In the genomic region with DNA sequence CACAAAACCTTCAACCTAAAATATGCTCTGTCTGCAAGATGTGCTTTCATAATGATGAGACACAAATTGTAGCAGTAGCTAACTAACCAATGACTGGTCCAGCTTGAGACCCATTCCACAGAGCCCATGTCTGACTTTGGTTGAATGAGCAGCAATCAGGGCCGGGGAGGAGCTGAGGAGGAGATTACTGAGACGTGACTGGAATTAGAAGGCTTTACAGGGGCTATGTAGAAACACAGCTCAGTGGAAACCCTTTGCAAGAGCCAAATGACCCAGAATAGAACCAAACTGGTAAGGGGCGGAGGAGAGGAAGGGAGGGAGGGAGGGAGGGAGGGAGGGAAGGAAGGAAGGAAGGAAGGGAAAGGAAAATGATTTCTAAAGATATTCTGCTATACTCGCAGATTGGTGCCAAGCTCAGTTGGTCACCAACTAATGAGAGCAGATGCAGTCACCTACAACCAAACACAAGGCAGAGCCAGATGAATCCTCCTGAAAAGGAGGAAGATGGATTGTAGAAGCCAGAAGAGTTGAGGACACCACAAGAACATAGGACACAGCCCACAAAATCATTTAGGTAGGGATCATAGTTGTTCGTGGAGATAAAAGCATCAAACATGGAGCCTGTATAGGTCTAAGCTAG, we compare ENCODE assay signal across 21 mouse cellular contexts. TPM values are rescaled to one million over a fixed set of nuclear protein-coding genes. Genes with fewer than 3 reads are reported as not detected.
DNase-seq lines count a peak whose midpoint lies in the region; ATAC-seq lines count a peak whose summit lies in the region.
"Had no signal": no experiment of that assay in that cellular context is flagged by ENCODE, and none has a peak within 500 bp of the region (broad histone marks: within the 10 kb centered on the region; RNA-seq: fewer than 3 reads in every experiment).

No protein-coding gene starts in this region.

- H3K4me3 ChIP-seq in forebrain, embryonic 11.5 days (ENCODE audit: low read depth, low read length), result no peak overlapping the region
- H3K4me3 ChIP-seq in forebrain, embryonic 10.5 days, result no peak overlapping the region
- no peak overlapping the region for H3K4me3 ChIP-seq in midbrain, embryonic 13.5 days (replicated peaks)
- H3K4me3 ChIP-seq in midbrain, embryonic 16.5 days (ENCODE audit: low read depth, low read length), result no peak overlapping the region
- no peak overlapping the region for H3K4me3 ChIP-seq in forebrain, embryonic 14.5 days (ENCODE audit: low read depth, low read length)
- H3K4me3 ChIP-seq: embryonic facial prominence, embryonic 10.5 days; hindbrain, embryonic 15.5 days; intestine, embryonic 15.5 days had no signal

- no peak overlapping the region for H3K9ac ChIP-seq in forebrain, embryonic 11.5 days (ENCODE audit: low read length)
- no peak overlapping the region for H3K9ac ChIP-seq in midbrain, embryonic 13.5 days (replicated peaks)
- no peak overlapping the region for H3K9ac ChIP-seq in midbrain, embryonic 16.5 days (ENCODE audit: low read depth, low read length)
- H3K9ac ChIP-seq in forebrain, embryonic 14.5 days (ENCODE audit: low read length), result no peak overlapping the region
- H3K9ac ChIP-seq: hindbrain, embryonic 15.5 days; intestine, embryonic 15.5 days had no signal

- DNase-seq in forebrain, embryonic 11.5 days (ENCODE audit: low spot score), result peak; percentile 46
- DNase-seq in forebrain, embryonic 10.5 days (ENCODE audit: extremely low spot score, low spot score), result no peak
- peak; percentile 25 for DNase-seq in forebrain, embryonic 14.5 days (ENCODE audit: low spot score)
- DNase-seq in left cerebral cortex, adult 11 months (ENCODE audit: low spot score), result no peak
- no peak for DNase-seq in urinary bladder, postnatal 36 days (ENCODE audit: low spot score in 2 of 2)
- DNase-seq: adrenal gland, postnatal 10 days; B cell, adult 2 months; gastrocnemius, postnatal 36 days; kidney, adult 8-10 months; kidney, postnatal 10 days; lung, postnatal 4 days; right cerebral cortex, postnatal 25 days; spleen, adult 18-20 months had no signal

- no peaks in the 10 kb centered on the region for H3K9me3 ChIP-seq in forebrain, embryonic 11.5 days (ENCODE audit: control insufficient read depth, low read length)
- no peaks in the 10 kb centered on the region for H3K9me3 ChIP-seq in forebrain, embryonic 10.5 days
- H3K9me3 ChIP-seq in midbrain, embryonic 13.5 days, result no peaks in the 10 kb centered on the region
- H3K9me3 ChIP-seq in midbrain, embryonic 16.5 days (replicated peaks; ENCODE audit: control insufficient read depth, low read length, poor library complexity, severe bottlenecking), result no peaks in the 10 kb centered on the region
- no peaks in the 10 kb centered on the region for H3K9me3 ChIP-seq in forebrain, embryonic 14.5 days (replicated peaks; ENCODE audit: control insufficient read depth, low read length)
- H3K9me3 ChIP-seq: embryonic facial prominence, embryonic 10.5 days; G1E; hindbrain, embryonic 15.5 days; intestine, embryonic 15.5 days had no signal

- 0 out of 2 replicates have a peak, but pooled peaks cover 3% of the 10 kb centered on the region for H3K4me1 ChIP-seq in forebrain, embryonic 11.5 days (replicated peaks; ENCODE audit: control insufficient read depth, insufficient read depth, low read length)
- H3K4me1 ChIP-seq in forebrain, embryonic 10.5 days, result peaks cover 4% of the 10 kb centered on the region; the same call in 1 of the 2 replicates
- H3K4me1 ChIP-seq in midbrain, embryonic 13.5 days (replicated peaks), result no peaks in the 10 kb centered on the region
- H3K4me1 ChIP-seq in midbrain, embryonic 16.5 days (ENCODE audit: control insufficient read depth, insufficient read depth, low read length), result no peaks in the 10 kb centered on the region
- no peaks in the 10 kb centered on the region for H3K4me1 ChIP-seq in forebrain, embryonic 14.5 days (ENCODE audit: control insufficient read depth, insufficient read depth, low read length)
- H3K4me1 ChIP-seq: embryonic facial prominence, embryonic 10.5 days; hindbrain, embryonic 15.5 days; intestine, embryonic 15.5 days had no signal

- peak; percentile 76 for ATAC-seq in forebrain, embryonic 11.5 days (replicated peaks; ENCODE audit: low FRiP score)
- peak; percentile 62; the same call in 1 of the 2 replicates for ATAC-seq in midbrain, embryonic 13.5 days
- no peak for ATAC-seq in midbrain, embryonic 16.5 days
- ATAC-seq in forebrain, embryonic 14.5 days, result 0 out of 2 replicates have a peak, but pooled peaks have one; percentile 60
- ATAC-seq: intestine, embryonic 15.5 days had no signal

- no peak overlapping the region for H3K27ac ChIP-seq in forebrain, embryonic 11.5 days (ENCODE audit: low read depth, low read length)
- H3K27ac ChIP-seq in forebrain, embryonic 10.5 days, result no peak overlapping the region
- H3K27ac ChIP-seq in midbrain, embryonic 13.5 days, result no peak overlapping the region
- no peak overlapping the region for H3K27ac ChIP-seq in midbrain, embryonic 16.5 days (ENCODE audit: low read length)
- H3K27ac ChIP-seq in forebrain, embryonic 14.5 days (ENCODE audit: low read depth, low read length), result no peak overlapping the region
- H3K27ac ChIP-seq: embryonic facial prominence, embryonic 10.5 days; hindbrain, embryonic 15.5 days; intestine, embryonic 15.5 days had no signal

- H3K36me3 ChIP-seq in forebrain, embryonic 11.5 days (ENCODE audit: control insufficient read depth, insufficient read depth, low read length), result no peaks in the 10 kb centered on the region
- H3K36me3 ChIP-seq in forebrain, embryonic 10.5 days (replicated peaks), result no peaks in the 10 kb centered on the region
- H3K36me3 ChIP-seq in midbrain, embryonic 13.5 days, result no peaks in the 10 kb centered on the region
- H3K36me3 ChIP-seq in midbrain, embryonic 16.5 days (ENCODE audit: control insufficient read depth, insufficient read depth, low read length), result no peaks in the 10 kb centered on the region
- no peaks in the 10 kb centered on the region for H3K36me3 ChIP-seq in forebrain, embryonic 14.5 days (ENCODE audit: control insufficient read depth, insufficient read depth, low read length)
- H3K36me3 ChIP-seq: embryonic facial prominence, embryonic 10.5 days; G1E; hindbrain, embryonic 15.5 days; intestine, embryonic 15.5 days had no signal

- 60% methylated on average over 4 of the region's 5 CpGs for WGBS in forebrain, embryonic 11.5 days
- 69% methylated on average over 4 of the region's 5 CpGs for WGBS in forebrain, embryonic 10.5 days
- 51% methylated on average over 4 of the region's 5 CpGs for WGBS in midbrain, embryonic 13.5 days
- WGBS in midbrain, embryonic 16.5 days, result 46% methylated on average over 4 of the region's 5 CpGs
- WGBS in forebrain, embryonic 14.5 days, result 59% methylated on average over 4 of the region's 5 CpGs

- no peak overlapping the region for H3K4me2 ChIP-seq in forebrain, embryonic 11.5 days (ENCODE audit: low read depth, low read length, severe bottlenecking)
- no peak overlapping the region for H3K4me2 ChIP-seq in midbrain, embryonic 13.5 days (replicated peaks)
- no peak overlapping the region for H3K4me2 ChIP-seq in midbrain, embryonic 16.5 days (ENCODE audit: low read length)
- no peak overlapping the region for H3K4me2 ChIP-seq in forebrain, embryonic 14.5 days (ENCODE audit: low read length)
- H3K4me2 ChIP-seq: hindbrain, embryonic 15.5 days; intestine, embryonic 15.5 days had no signal

- no peaks in the 10 kb centered on the region for H3K27me3 ChIP-seq in forebrain, embryonic 11.5 days (ENCODE audit: control insufficient read depth, insufficient read depth, low read length)
- no peaks in the 10 kb centered on the region for H3K27me3 ChIP-seq in forebrain, embryonic 10.5 days (ENCODE audit: poor library complexity, severe bottlenecking)
- no peaks in the 10 kb centered on the region for H3K27me3 ChIP-seq in midbrain, embryonic 13.5 days
- H3K27me3 ChIP-seq in midbrain, embryonic 16.5 days (ENCODE audit: control insufficient read depth, insufficient read depth, low read depth, low read length), result no peaks in the 10 kb centered on the region
- H3K27me3 ChIP-seq in forebrain, embryonic 14.5 days (replicated peaks; ENCODE audit: control insufficient read depth, insufficient read depth, low read length), result no peaks in the 10 kb centered on the region
- H3K27me3 ChIP-seq: CH12.LX; hindbrain, embryonic 15.5 days; intestine, embryonic 15.5 days had no signal

RNA-seq across cellular contexts. Expression of a gene that starts 42.0 kb away (rescaled TPM):
- polyA plus RNA-seq in forebrain, embryonic 11.5 days (2014; fragmentation: Nextera tagmentation; extraction: Ambion mirVana), result 8.5 and 10.0 TPM in 2 replicates
- 6.3 and 7.1 TPM in 2 replicates for polyA plus RNA-seq in forebrain, embryonic 10.5 days (2016; fragmentation: Nextera tagmentation; extraction: Ambion mirVana)
- 8.1 and 8.5 TPM in 2 replicates for polyA plus RNA-seq in midbrain, embryonic 13.5 days (2015; fragmentation: Nextera tagmentation; extraction: Ambion mirVana)
- polyA plus RNA-seq in midbrain, embryonic 16.5 days (2015; fragmentation: Nextera tagmentation; extraction: Ambion mirVana), result 16.1 and 18.3 TPM in 2 replicates
- 10.6 and 17.3 TPM in 2 replicates for polyA plus RNA-seq in forebrain, embryonic 14.5 days (2014; fragmentation: Nextera tagmentation; extraction: Ambion mirVana)
- polyA plus RNA-seq: G1E; liver, adult 2 months had no signal

Comparison
In these comparisons a context has a peak if more than half of its experiments do, and no peak if none do; other contexts are left out.
1. DNase-seq: peak in forebrain, embryonic 11.5 days (single experiment) and forebrain, embryonic 14.5 days (single experiment); none in forebrain, embryonic 10.5 days (single experiment), left cerebral cortex, adult 11 months (single experiment) and urinary bladder, postnatal 36 days (0 of 2).